Mouse (Mus musculus) embryonic stem cell, embryonic (primary cell): ENCODE data around the gene Fam50b.

ENCODE experiments used
- CTCF ChIA-PET, 4 experiments: fragments of 300-600 bp in 2 of 4; fragments of 350-600 bp in 2 of 4; sonication (Branson Sonifier 250); formaldehyde crosslinking; loops; one replicate each; lab custom pipeline; 2022; ENCODE audit warnings: inconsistent platforms in 2 of 4; lab: Charles Lee
- POLR2A ChIA-PET, 4 experiments: fragments of 300-600 bp in 2 of 4; fragments of 350-600 bp in 2 of 4; sonication (Branson Sonifier 250); formaldehyde crosslinking; loops; one replicate each; lab custom pipeline; 2022; ENCODE audit warnings: antibody characterized with exemption in 4 of 4, inconsistent platforms in 1 of 4; lab: Charles Lee

Gene Fam50b

DNA sequence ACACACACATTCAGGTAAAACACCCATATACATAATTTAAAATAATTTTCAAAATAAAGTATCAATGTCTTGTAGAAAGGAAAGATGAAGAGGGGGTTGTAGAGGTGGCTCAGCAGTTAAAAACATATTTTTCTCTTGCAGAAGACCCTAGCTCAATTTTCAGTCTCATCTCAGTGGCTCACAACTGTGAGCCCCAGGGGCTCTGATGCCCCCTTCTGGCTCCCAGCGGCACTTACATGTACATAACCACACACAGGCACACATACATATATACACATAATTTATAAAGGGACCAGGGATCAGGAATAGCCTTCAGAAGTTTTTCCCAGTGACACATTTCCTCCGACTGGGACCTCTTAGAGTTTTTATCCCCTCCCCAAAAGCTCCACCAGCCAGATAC, 7.6 kb upstream of the Fam50b start:
- ChIA-PET CTCF (interaction anchor here in 2 of 4 experiments (0.6 to 0.9 kb wide), 2 partner anchors 15 to 63 kb away, joined by 3 read pairs; no protein-coding TSS in a partner anchor), POLR2A (interaction anchor here in 2 of 4 experiments (0.6 to 1.1 kb wide), 2 partner anchors 9 to 107 kb away, joined by 3 to 4 read pairs; no protein-coding TSS in a partner anchor)

DNA sequence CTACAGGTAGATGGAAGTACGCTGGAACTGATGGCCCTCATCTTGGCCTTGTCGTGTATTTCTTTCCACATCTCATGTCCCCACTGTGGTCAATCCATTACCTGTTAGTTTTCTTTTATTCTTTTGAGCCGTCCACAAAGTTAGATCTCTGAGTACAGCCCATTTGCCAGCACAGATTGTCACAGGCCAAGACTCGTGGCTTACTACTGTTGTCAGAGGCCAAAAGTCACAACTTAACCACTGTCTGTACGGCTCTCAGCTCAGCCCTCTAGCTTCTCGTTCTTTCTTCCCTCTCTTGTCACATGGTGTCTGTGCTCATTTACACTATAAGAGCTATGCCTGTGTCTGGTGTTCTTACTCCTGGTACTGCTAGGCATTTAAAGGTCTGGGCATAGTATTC, 3.1 kb upstream of the Fam50b start:
- ChIA-PET CTCF (interaction anchor here in 1 of 4 experiments (1.2 kb wide), 1 partner anchor 10 kb away, joined by 4 read pairs; no protein-coding TSS in a partner anchor), POLR2A (no interaction called here)

DNA sequence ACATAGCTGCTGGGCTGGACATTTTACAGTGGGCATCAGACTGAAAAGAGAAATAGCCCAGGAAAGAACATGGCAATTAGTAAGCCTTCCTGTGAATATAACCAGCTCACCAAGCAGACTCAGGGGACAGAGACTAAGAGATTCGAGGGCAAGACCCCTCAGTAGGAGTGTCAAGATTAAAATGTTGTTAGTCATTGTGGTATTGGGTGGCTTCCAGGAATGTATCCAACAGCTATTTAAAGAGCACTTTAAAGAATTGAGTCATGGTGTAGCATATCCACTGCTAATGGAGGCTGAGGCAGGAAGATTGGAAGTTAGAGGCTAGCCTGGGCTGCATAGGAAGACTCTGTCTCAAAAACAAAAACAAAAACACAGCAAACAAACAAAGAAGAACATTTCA, 870 bp upstream of the Fam50b start:
- POLR2A ChIA-PET: no interaction called here
- CTCF ChIA-PET: no interaction called here

DNA sequence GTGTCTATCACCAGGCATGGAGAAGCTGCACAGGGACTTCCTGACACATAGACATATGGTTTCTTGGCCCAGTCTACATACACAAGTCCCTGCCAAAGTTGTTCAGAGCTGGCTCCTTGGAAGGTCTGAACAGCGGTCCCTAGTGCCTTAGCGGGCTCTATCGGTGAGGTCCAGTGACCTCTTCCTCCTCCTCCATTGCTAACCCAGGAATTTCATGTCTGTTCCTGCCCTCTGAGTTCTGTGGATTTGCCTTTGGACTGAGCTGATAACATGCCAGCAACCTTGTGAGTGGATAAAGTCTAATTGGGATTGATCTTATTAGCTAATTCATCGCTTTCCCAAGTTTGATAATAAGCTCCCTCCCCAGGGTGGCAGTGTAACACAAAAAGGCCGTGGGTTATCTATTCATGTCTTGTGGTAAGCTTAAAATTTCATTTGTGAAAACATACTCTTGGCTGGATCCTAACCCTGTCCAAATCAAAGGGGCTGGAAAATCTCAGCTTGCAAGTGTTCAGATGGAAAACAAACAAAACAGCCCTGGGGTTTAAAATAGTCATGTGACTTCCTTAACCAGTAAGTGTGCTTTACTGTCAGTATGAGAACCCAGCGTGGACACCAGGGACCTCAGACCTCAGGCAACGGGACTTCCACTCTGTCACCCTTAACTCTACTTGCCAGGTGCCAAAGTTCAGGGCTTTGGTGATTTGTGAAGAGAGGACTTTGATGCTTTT, 3.5 kb downstream of the Fam50b start:
- POLR2A ChIA-PET: interaction anchor here in 1 of 4 experiments (0.7 kb wide), 1 partner anchor 119 kb away, joined by 3 read pairs; no protein-coding TSS in a partner anchor
- CTCF ChIA-PET: interaction anchor here in 2 of 4 experiments (0.8 to 1.2 kb wide), 2 partner anchors 126 kb away, joined by 3 read pairs; no protein-coding TSS in a partner anchor

DNA sequence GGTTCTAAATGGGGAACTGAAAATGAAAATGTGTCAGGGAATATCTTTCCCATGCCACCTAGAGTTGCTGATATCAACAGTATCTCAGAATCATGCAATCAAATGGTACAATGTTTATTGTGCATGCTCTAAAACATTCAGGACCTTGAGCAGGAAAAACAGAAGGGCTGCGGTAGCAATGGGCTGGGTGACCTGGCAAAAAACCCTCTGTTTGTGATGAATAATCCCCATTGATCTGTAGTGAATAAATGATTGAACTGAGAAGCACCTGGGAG, 4.0 kb downstream of the Fam50b start:
- POLR2A ChIA-PET: no interaction called here
- CTCF ChIA-PET: no interaction called here

DNA sequence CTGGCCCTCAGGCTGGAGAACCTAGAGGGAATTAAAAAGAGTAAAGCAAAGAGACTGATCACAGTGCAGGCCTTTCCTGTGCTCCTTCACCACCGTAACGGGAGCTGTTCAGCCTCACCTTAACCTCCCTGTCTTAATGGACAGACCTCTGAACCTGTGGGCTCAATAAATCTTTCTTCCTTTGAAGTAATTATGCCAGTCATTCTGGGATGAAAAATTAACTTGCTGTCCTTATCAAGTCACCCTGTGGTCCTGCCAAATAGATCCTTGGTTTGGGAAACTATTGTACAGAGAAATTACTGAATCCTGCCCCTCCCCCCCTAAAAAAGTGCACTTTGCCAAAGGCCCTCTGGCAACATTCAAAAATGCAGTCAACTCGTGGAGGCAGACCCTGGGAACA, 4.4 kb downstream of the Fam50b start:
- POLR2A ChIA-PET: no interaction called here
- CTCF ChIA-PET: no interaction called here

DNA sequence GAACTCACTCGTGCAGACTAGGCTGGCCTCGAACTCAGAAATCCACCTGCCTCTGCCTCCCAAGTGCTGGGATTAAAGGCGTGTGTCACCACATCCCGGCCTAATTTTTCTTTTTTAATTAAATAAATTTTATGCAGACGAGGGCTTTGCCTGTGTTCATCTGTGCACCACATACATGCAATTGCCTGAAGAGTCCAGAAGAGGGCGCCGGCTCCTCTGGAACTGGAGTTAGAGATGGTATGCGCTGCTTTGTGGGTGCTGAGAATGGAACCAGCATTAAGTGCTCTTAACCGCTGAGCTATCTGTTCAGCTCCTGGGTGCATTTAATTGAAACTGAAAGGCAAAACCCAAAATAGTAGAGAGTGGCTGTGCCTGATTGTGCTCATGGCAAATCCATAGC, 6.6 kb downstream of the Fam50b start:
- ChIA-PET POLR2A (interaction anchor here in 2 of 4 experiments (1.2 to 1.6 kb wide), 5 partner anchors 110 to 501 kb away, joined by 3 to 5 read pairs (median 4); no protein-coding TSS in a partner anchor), CTCF (interaction anchor here in 3 of 4 experiments (0.5 to 2.0 kb wide), 14 partner anchors 10 to 1200 kb away, joined by 3 to 13 read pairs (median 4); no protein-coding TSS in a partner anchor)

DNA sequence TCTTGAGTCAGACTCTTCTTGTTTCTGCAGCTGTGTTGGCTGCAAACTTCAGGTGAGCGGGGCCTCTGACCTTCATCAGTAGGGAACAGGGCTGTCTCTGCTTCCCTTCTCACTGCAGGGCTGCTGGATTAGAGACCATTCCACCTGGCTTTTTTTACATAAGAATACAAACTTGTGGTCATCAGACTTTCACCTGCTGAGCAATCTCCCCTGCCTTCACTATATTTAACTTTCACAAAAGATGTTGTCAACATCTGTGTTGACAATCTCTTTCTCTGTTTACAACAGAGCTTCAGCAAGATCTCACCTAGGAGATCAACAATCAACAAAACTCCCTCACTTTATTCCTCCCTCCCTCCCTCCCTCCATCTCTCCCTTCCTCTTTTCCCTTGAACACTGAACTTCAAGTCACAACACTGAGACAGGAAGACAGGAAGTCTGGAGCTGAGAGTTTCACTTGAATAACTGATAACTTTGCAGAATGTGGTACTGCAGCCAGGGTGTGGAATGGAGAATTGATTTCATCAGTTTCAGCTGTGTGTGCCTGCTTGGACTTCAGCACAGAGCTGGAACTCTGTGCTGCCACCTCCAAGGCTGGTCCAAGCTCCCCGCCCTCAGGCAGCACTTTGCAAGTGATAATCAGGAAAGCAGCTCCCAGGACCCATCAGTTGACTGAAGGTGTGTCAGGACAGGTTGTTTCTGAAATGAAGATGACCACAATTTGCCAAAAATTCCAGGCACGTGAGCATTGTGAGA, 7.3 kb downstream of the Fam50b start:
- CTCF ChIA-PET: interaction anchor here in 3 of 4 experiments (0.5 to 2.0 kb wide), 21 partner anchors 11 to 1199 kb away, joined by 3 to 13 read pairs (median 4); no protein-coding TSS in a partner anchor
- POLR2A ChIA-PET: interaction anchor here in 3 of 4 experiments (0.5 to 1.6 kb wide), 13 partner anchors 16 to 1236 kb away, joined by 3 to 6 read pairs (median 3); partner anchors contain the start of gene Tubb2b (in 1 of the 3)

DNA sequence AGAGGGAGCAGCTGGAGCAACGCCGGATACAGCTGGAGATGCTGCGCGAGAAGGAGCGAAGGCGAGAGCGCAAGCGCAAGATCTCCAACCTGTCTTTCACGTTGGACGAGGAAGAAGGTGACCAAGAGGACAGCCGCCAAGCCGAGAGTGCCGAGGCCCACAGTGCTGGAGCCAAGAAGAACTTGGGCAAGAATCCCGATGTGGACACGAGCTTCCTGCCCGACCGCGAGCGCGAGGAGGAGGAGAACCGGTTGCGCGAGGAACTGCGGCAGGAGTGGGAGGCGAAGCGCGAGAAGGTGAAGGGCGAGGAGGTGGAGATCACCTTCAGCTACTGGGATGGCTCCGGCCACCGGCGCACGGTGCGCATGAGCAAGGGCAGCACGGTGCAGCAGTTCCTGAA, 12.2 kb downstream of the Fam50b start:
- CTCF ChIA-PET: interaction anchor here in 2 of 4 experiments (0.6 to 2.8 kb wide), 3 partner anchors 117 to 118 kb away, joined by 3 to 8 read pairs (median 3); no protein-coding TSS in a partner anchor
- POLR2A ChIA-PET: interaction anchor here in 3 of 4 experiments (0.6 to 1.7 kb wide), 8 partner anchors 10 to 584 kb away, joined by 3 to 17 read pairs (median 4); partner anchors contain the start of gene Psmg4 (in 1 of the 3)

DNA sequence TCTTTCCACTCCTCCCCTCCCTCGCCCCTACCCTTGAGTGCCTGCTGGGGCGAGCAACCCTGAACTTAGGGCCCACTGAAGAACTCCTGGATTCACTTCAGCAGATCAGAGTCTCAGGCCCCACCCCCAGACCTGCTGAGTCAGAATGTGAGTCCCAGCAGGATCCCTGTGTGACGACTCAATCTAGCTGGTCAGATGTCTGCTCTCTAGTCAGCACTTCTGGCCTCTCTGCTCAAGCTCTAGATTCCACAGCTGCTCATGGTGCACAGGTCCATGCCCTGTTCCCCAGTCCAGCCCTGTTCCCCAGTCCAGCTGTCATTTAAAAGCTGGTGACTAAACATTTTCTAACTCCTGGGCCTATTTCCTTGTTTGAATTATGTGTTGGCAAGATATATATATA, 13.9 kb downstream of the Fam50b start:
- ChIA-PET CTCF (no interaction called here), POLR2A (no interaction called here)

DNA sequence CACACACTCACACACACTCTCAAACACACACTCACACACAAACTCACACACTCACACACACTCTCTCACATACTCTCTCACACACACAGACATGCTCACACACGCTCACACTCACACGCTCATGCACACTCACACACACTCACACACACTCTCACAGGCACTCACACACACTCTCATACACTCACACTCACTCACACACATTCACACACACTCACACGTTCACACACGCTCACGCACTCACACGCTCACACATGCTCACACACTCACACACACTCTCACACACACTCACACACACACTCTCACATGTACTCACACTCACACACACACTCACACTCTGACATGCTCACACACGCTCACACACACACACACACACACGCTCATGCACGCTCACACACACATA, 24.6 kb downstream of the Fam50b start:
- CTCF ChIA-PET: no interaction called here

DNA sequence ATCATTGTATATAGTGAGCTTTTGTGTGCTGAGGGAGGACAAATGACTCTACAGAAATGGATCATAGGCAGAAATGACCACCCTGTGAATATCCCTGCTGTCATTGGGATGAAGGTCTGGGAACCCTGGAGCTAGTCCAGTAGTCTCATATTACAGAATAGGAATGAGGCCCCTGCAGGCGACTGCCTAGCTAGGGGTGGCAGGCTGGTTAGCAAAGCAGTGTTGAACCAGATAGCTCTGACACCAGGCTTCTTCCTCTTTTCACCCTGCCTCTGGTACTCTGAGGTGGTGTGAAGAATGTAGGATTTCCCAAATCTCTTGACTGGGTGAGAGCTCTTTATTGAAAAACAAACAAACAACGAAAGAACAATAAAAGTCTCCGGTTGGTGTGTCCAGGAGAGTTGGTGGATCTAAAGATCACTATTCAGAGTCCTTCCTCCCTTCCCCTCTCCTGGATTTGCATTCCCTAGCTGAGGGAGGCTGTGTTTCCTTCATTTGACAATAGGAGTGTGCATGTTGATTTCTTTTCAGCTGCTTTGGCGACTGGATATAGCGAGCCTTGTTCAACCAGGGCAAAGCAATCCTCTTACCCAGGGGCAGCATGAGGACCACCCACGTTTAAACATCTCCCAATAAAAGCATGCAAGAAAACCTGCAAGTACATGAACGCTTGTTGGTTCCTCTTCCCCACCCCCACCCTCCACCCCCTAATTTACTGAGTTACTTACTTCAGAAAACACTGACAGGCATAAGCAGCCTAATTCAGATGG, 26.1 kb downstream of the Fam50b start:
- ChIA-PET CTCF (interaction anchor here in 2 of 4 experiments (0.6 to 1.2 kb wide), 2 partner anchors 9 to 33 kb away, joined by 3 to 4 read pairs; no protein-coding TSS in a partner anchor), POLR2A (interaction anchor here in 2 of 4 experiments (1.2 to 1.9 kb wide), 2 partner anchors 13 to 15 kb away, joined by 3 to 5 read pairs; no protein-coding TSS in a partner anchor)

More for the DNA sequence above, 24.6 kb downstream of the Fam50b start:
- POLR2A ChIA-PET: no interaction called here

DNA sequence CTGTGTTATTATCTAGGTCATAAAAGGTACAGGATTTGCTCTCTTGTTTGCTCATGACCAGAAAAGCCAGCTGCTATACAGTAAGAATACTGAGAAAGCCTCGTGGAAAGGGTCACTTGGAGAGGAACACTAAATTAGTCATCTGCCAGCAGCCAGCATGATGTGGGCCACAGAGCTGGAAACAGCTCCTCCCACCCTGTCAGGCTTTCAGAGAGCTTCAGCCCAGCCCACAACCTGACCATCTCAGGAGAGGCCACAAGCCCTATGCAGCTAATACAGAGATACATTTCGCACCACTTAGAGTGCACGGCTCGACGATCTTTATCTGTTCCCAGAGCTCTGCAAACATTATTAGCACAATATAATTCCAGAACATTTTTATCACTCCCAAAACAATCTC, 27.5 kb downstream of the Fam50b start:
- CTCF ChIA-PET: interaction anchor here in 2 of 4 experiments (0.5 to 1.0 kb wide), 2 partner anchors 20 to 96 kb away, joined by 3 read pairs; no protein-coding TSS in a partner anchor
- POLR2A ChIA-PET: interaction anchor here in 1 of 4 experiments (1.9 kb wide), 1 partner anchor 15 kb away, joined by 5 read pairs; no protein-coding TSS in a partner anchor

DNA sequence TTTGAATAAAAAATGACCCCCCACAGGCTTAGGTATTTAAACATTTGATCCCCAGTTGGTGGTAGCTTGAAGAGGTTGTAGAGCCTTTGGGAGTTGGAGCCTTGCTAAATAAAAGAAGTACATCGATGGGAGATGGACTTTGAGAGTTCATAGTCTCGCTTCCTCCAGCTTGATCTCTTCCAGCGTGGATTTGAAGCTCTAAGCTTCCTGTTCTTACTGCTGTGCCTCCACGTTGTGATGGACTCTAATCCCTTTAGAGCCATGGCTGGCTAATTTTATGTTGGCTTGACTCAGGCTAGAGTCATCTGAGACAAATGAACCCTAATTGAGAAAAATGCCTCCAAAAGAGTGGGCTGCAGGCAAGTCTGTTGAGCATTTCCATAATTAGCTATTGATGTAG, 28.2 kb downstream of the Fam50b start:
- CTCF ChIA-PET: interaction anchor here in 1 of 4 experiments (1.0 kb wide), 1 partner anchor 95 kb away, joined by 3 read pairs; no protein-coding TSS in a partner anchor
- POLR2A ChIA-PET: interaction anchor here in 1 of 4 experiments (0.6 to 1.2 kb wide), 2 partner anchors 67 to 111 kb away, joined by 3 to 4 read pairs; no protein-coding TSS in a partner anchor

DNA sequence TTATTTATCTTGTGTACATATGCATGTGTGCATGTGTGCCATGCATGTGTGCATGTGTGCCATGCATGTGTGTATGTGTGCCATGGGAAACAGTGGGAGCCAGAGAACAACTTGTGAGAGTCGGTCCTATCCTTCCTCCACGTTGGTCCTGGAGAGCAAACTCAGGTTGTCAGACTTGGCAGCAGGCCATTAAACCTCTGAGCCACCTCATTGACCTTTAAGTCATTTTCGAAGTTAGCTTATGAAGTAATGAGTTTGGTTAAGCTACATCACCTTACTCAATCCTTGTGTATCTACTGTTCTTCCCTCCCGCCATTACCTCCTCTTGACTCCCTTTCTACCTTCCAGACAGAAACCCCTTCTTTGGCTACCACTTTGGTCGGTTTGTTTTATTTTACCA, 30.6 kb downstream of the Fam50b start:
- ChIA-PET POLR2A (interaction anchor here in 1 of 4 experiments (0.7 kb wide), 1 partner anchor 500 kb away, joined by 5 read pairs; no protein-coding TSS in a partner anchor), CTCF (no interaction called here)

DNA sequence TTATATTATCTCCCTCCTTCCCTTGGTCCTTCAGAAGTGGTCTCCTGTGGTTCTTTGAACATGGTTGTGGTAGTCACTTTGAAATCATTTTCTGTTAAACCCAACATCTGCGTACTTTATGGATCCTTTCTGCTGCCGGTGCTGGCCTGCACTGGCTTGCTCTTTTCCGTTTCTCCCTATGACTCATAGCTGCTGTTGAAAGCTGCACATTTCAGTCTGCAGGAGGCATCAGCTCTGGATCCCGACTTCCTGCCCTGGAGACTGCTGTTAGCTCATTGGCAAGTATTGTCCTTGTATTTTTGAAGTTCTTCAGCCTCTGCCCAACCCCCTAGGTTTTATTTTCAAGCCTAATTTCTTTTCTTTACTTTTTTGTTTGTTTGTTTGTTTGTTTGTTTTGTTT, 31.9 kb downstream of the Fam50b start:
- POLR2A ChIA-PET: no interaction called here

DNA sequence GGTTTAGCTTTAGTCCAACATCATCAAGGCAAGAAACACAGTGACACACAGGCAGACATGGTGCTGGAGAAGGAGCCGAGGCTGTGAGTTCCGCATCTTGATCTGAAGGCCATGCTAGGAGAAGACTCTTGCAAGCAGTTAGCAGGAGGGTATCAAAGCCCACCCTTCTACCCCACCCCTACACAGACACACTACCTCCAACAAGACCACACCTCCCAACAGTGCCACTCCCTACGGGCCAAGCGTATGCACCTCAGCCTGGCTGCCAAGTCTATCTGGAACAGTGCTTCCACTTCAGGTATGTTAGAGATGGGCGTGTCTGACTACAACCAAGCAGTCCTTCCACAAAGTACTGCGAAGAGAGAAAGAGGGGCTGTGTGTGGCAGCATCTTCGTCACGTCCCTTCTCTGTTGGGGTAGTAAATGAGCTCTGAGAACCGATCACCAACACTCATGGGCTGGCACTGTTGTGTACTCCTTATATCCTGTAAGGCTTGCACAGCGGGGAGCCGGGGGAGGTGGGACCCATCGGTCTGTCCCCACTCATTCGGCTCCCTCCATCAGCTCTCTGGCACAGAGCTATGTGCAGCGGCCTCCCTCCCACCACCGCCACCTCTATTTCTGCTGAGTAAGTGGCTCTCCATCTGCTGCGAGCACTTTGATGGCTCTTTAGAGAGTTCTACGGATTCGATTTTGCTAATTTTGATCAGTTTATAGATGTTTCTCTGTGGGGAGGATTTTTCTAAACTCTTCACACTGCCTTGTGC, 33.1 kb downstream of the Fam50b start:
- CTCF ChIA-PET: interaction anchor here in 1 of 4 experiments (0.6 kb wide), 1 partner anchor 206 kb away, joined by 6 read pairs; no protein-coding TSS in a partner anchor
- POLR2A ChIA-PET: no interaction called here

More for the DNA sequence above, 31.9 kb downstream of the Fam50b start:
- CTCF ChIA-PET: no interaction called here
